Mouse (Mus musculus): ENCODE data around the gene Tmem168.

DNA sequence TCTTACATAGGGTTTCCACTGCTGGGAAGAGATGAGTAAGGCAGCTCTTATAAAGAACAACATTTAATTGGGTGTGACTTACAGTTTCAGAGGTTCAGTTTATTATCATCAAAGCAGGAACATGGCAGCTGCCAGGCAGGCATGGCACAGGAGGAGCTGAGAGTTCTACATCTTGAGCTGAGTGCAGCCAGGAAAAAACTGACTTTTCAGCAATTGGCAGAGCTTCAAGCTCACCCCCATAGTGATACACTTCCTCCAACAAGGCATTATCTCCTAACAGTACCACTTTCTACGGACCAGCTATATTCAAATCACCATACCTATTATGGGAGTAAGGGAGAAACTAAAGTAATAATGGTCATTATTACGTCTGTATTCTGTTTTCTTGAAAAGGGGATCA, 11.7 kb upstream of the Tmem168 start:
- TF ChIP-seq POLR2A (IDR thresholded peaks at IDR 0.05; ENCODE audit: borderline replicate concordance, extremely low read depth, insufficient read depth, insufficient read length, poor library complexity, severe bottlenecking), result no peak
- no peak for TF ChIP-seq CTCF (IDR thresholded peaks at IDR 0.05; ENCODE audit: borderline replicate concordance, extremely low read depth, insufficient read depth, insufficient read length)

All from brain, embryonic 14.5 days (tissue).